Mouse (Mus musculus): Measurements from ENCODE around the gene Asic1. TPM values are rescaled to one million over a fixed set of nuclear protein-coding genes. Genes with fewer than 3 reads are reported as not detected.
A peak's percentile ranks its signal among the peaks of the same experiment; 100 is the strongest.

The Asic1 gene
- total RNA-seq, 2 experiments from 2014 or later: 66.7 to 81.0 TPM

DNA sequence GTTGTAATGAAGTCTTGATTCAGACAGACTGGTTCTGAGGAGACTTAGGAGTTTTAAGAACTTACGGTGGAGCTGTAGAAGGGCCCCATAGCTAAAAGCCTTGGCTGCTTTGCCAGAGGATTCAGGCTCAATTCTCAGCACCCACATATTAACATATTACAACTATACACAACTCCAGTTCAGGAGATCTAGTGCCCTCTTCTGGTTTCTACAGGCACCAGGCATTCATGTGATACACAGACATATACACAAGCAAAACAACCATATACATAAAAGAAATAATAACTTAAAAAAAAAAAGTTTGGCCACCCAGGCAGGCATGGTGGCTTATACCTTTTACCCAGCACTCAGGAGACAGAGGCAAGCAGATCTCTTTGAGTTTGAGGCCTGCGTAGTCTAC, 2.6 kb upstream of the Asic1 start:
- TF ChIP-seq CTCF (IDR thresholded peaks at IDR 0.05): peak; percentile 2
- Histone ChIP-seq H3K4me3 (no peak overlapping the region), H3K27ac (no peak overlapping the region)
- intact Hi-C loops (cut with DNase I): no loop called here
- DNase-seq (ENCODE audit: extremely low spot score in 1 of 2, low spot score in 2 of 2): no peak

DNA sequence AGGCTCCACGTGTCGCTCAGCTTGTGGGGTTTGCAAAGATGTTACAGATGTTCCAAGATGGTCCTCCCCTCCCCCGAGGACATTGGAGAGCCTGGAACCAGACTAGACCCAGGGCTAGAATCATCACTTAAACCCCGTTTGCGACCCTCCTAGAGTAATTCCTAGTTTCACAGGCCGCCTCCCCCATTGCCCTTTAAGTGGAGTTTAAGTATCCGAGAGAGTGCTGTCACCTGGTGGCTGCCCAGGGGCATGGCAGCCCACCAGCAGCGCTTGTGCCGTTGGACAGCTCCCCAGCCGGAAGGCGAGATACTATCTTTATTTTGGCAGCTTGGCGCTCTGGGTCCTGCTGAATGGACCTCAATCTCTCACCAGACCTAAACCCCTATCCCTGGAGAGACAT, 1.3 kb upstream of the Asic1 start:
- no peak overlapping the region for H3K27ac ChIP-seq
- no peak; the same call in none of the 2 replicates for TF ChIP-seq CTCF (IDR thresholded peaks at IDR 0.05)
- DNase-seq (ENCODE audit: extremely low spot score in 1 of 2, low spot score in 2 of 2): peak; percentile 79 to 80
- intact Hi-C loops (cut with DNase I): loop anchor here (1.0 kb wide), 1 partner anchor 73 kb away; no protein-coding TSS in a partner anchor
- H3K4me3 ChIP-seq: no peak overlapping the region

DNA sequence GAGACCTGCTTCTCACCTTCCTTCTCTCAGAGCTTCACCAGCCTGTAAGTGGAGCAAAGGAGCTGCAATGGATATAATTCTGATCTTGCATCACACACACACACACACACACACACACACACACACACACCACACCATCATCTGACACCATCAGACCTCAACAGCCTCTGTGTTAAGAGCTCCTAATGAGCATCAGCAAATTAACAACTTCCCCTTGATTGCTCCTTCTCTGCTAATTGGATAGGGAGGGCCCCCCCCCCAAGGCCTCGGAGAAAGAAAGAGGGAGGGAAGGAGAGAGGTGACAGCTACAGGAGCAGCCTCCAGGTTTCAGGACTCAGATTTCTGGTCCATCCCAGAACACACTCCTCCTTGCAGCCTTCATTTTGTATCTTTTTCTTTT, 776 bp upstream of the Asic1 start:
- DNase-seq (ENCODE audit: extremely low spot score in 1 of 2, low spot score in 2 of 2): no peak
- Histone ChIP-seq H3K27ac (no peak overlapping the region; the same call in 1 of the 2 replicates), H3K4me3 (no peak overlapping the region)
- TF ChIP-seq CTCF (IDR thresholded peaks at IDR 0.05): no peak
- intact Hi-C loops (cut with DNase I): loop anchor here (1.0 kb wide), 1 partner anchor 73 kb away; no protein-coding TSS in a partner anchor

DNA sequence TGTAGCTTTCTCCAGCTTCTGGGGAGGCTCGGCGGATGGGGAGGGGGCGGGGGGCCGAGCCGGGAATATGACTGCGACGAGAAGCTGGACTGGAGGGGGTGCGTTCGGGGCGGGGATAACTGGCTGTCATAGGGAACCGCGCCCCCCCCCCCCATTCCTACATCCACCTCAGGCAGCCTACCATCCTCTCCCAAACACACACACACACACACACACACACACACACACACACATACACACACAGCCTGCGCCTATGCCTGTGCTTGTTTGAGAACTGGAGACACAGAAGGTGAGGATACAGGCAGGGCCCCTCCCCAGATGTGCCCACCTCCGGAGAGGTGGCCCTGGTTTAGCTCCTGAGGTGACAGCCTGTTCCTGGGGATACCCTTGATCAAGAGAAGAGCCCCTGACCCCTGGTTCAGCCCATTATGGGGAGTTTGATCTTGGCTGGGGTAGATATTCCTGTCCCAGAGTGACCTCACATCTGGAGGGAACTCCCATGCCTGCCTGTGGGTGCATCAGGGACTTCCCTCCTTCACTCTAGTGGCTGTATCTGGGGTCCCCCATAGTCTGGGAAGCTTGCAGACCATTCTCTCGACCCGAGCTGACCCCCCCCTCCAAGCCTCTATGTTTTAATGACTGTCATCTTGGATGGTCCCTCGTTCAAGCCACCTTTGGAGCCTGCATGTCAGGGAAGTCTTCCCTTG, 949 bp downstream of the Asic1 start:
- intact Hi-C loops (cut with DNase I): loop anchor here (2.0 kb wide), 1 partner anchor 174 kb away; no protein-coding TSS in a partner anchor
- no peak for TF ChIP-seq CTCF (IDR thresholded peaks at IDR 0.05)
- Histone ChIP-seq H3K4me3 (peak overlapping the region; percentile 72), H3K27ac (peak overlapping the region; percentile 89)
- no peak for DNase-seq (ENCODE audit: extremely low spot score in 1 of 2, low spot score in 2 of 2)

DNA sequence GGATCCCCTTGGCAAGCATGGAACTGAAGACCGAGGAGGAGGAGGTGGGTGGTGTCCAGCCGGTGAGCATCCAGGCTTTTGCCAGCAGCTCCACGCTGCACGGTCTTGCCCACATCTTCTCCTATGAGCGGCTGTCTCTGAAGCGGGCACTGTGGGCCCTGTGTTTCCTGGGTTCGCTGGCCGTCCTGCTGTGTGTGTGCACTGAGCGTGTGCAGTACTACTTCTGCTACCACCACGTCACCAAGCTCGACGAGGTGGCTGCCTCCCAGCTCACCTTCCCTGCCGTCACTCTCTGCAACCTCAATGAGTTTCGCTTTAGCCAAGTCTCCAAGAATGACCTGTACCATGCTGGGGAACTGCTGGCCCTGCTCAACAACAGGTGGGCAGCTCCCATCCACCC, 1.6 kb downstream of the Asic1 start:
- peak in 1 of 2 experiments; percentile 40 for DNase-seq (ENCODE audit: extremely low spot score in 1 of 2, low spot score in 2 of 2)
- Histone ChIP-seq H3K4me3 (peak overlapping the region; percentile 72), H3K27ac (peak overlapping the region; percentile 81)
- TF ChIP-seq CTCF (IDR thresholded peaks at IDR 0.05): no peak
- intact Hi-C loops (cut with DNase I): loop anchor here (2.0 kb wide), 1 partner anchor 175 kb away; no protein-coding TSS in a partner anchor

DNA sequence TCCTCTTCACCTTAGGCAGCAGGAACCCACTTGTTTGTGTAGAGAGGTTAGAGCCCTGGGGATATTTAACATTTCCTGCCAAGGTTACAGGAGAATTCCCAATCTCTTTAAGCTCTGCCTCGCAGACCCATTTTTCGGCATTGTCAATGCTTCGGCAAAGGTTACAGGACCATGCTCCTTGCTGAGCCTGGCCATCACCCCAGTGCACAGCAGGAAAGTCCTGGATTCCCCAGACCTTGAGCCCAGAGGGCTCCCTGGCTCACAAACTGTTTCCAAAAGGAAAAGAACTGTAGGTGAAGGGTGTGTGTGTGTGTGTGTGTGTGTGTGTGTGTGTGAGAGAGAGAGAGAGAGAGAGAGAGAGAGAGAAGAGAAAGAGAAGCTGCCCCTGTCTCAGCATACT, 4.7 kb downstream of the Asic1 start:
- no peak for DNase-seq (ENCODE audit: extremely low spot score in 1 of 2, low spot score in 2 of 2)
- intact Hi-C loops (cut with DNase I): no loop called here
- H3K4me3 ChIP-seq: no peak overlapping the region
- H3K27ac ChIP-seq: no peak overlapping the region
- TF ChIP-seq CTCF (IDR thresholded peaks at IDR 0.05): no peak

DNA sequence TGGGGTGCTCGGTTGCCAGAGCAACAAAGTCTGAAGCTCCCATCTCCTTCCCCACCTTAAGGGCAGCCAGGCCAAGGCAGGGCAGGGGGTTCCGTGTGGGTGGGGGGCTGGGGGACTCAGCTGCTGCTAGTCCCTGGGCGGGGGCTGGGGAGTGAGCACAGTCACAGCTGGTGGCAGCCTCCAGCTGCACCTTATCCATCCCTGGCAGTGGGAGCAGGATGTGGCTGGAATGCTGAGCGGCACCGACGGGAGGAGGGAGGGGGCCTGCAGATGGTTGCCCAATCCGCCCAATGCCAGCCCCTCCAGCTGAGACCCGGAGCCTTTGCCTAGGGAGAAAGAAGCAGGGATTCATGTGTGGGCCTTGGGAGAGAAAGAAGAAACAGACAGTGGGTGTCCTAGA, 6.9 kb downstream of the Asic1 start:
- Histone ChIP-seq H3K4me3 (no peak overlapping the region), H3K27ac (no peak overlapping the region)
- intact Hi-C loops (cut with DNase I): no loop called here
- DNase-seq (ENCODE audit: extremely low spot score in 1 of 2, low spot score in 2 of 2): peak in 1 of 2 experiments; percentile 25
- no peak for TF ChIP-seq CTCF (IDR thresholded peaks at IDR 0.05)

DNA sequence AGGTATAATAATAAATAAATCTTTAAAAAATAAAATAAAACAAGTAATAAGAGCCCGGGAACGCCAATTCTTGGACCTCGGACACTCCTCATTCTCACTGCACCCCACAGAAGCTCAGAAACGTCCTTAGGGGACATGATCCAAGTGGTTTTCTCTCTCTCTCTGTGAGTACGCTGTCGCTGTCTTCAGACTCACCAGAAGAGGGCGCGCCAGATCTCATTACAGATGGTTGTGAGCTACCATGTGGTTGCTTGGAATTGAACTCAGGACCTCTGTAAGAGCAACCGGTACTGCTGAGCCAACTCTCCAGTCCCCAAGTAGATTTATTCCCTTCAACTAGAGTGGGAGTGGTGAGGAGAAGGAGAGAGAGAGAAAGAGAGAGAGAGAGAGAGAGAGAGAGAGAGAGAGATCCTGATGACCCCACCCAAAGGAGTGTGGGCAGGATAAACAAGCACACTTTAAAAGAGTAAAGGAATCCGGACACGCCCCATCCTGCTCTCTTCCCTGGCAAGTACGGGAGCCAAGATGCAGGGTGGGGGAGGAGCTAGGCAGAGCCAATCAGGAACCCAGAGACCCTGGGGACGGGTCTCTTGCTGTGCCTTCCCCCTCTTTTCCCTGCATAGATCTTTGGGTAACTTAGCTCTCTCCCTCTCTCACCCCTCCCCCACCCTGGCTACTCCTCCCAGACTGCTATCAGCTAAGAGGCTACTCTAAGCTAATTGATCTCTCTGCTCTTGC, 8.1 kb downstream of the Asic1 start:
- Histone ChIP-seq H3K4me3 (no peak overlapping the region), H3K27ac (no peak overlapping the region)
- peak; percentile 56 for TF ChIP-seq CTCF (IDR thresholded peaks at IDR 0.05)
- peak in 1 of 2 experiments; percentile 12 for DNase-seq (ENCODE audit: extremely low spot score in 1 of 2, low spot score in 2 of 2)
- intact Hi-C loops (cut with DNase I): no loop called here

DNA sequence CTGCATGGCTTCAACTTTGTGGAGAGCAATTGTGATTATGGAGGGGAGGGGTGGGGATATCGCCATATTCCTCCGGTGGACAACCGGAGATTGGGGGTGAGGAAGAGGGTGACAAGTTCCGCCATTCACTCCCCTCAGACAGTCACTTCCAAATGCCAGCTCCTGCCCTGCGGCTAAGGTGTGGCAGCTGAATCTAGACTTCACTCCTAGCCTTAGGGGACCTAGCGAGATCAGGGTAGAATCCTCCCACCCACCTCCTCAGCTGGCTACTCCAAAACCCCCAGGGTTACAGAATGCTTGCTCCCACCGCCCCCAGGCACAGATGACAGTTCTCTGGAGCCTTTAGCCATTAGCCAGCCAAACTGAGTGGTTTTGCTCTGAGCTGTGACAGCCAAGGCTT, 8.8 kb downstream of the Asic1 start:
- intact Hi-C loops (cut with DNase I): no loop called here
- no peak for TF ChIP-seq CTCF (IDR thresholded peaks at IDR 0.05)
- H3K4me3 ChIP-seq: no peak overlapping the region
- no peak overlapping the region for H3K27ac ChIP-seq
- no peak for DNase-seq (ENCODE audit: extremely low spot score in 1 of 2, low spot score in 2 of 2)

DNA sequence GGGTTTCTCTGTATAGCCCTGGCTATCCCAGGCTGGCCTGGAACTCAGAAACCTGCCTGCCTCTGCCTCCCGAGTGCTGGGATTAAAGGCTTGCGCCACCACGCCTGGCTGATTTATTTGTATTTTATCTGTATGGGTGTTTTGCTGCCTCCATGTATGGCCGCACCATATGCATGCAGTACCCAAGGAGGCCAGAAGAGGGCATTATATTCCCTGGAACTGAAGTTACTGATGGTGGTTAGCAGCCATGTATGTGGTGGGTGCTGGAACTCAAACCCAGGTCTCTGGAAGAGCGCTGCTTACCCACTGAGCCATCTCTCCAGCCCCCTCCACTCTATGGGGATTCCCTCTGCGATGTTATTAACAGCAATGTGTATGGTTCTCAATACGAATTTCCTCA, 12.7 kb downstream of the Asic1 start:
- Histone ChIP-seq H3K27ac (no peak overlapping the region), H3K4me3 (no peak overlapping the region)
- peak in 1 of 2 experiments; percentile 11 for DNase-seq (ENCODE audit: extremely low spot score in 1 of 2, low spot score in 2 of 2)
- intact Hi-C loops (cut with DNase I): no loop called here
- TF ChIP-seq CTCF (IDR thresholded peaks at IDR 0.05): peak; percentile 45

DNA sequence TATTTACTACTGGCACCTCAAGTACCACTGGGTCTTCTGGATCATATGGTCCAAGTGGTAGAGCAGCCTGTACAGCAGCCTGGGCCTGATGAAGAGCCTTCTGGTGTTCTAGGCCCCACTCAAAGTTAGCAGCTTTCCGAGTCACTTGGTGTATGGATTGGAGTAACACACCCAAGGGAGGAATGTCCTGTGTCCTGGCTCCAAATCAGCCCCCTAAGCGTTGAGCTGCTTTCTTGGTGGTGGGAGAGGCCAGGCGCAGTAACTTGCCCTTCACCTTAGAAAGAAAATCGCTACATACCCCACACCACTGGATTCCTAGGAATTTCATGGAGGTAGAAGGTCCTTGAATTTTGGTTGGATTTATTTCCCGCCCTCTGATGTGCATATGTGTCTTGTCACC, 14.0 kb downstream of the Asic1 start:
- no peak overlapping the region for H3K4me3 ChIP-seq
- TF ChIP-seq CTCF (IDR thresholded peaks at IDR 0.05): no peak
- DNase-seq (ENCODE audit: extremely low spot score in 1 of 2, low spot score in 2 of 2): no peak
- H3K27ac ChIP-seq: no peak overlapping the region
- intact Hi-C loops (cut with DNase I): no loop called here

DNA sequence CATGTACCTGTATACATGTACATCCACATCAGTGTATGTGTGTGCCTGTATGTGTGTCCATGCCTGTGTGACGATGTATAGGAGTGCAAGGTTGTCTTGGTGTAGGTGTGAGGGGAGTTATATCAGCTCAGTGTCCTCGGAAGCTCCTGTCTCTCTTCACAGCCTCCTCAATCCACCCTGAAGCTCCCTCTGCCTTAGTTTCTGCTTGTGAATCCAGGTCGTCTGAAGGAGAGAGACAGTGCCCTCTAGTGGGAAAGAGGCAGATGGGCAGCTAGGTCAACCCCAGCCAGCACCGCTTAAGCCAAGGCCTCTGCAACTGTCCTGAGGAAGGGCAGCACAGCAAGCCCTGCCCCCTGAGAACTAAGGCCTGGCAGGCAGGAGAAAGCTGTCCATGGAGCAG, 18.5 kb downstream of the Asic1 start:
- TF ChIP-seq CTCF (IDR thresholded peaks at IDR 0.05): peak; percentile 93
- intact Hi-C loops (cut with DNase I): loop anchor here (1.0 to 5.0 kb wide), 2 partner anchors 92 to 191 kb away; no protein-coding TSS in a partner anchor
- no peak overlapping the region for H3K27ac ChIP-seq
- H3K4me3 ChIP-seq: no peak overlapping the region
- peak in 1 of 2 experiments; percentile 53 for DNase-seq (ENCODE audit: extremely low spot score in 1 of 2, low spot score in 2 of 2)
